In the genomic region with DNA sequence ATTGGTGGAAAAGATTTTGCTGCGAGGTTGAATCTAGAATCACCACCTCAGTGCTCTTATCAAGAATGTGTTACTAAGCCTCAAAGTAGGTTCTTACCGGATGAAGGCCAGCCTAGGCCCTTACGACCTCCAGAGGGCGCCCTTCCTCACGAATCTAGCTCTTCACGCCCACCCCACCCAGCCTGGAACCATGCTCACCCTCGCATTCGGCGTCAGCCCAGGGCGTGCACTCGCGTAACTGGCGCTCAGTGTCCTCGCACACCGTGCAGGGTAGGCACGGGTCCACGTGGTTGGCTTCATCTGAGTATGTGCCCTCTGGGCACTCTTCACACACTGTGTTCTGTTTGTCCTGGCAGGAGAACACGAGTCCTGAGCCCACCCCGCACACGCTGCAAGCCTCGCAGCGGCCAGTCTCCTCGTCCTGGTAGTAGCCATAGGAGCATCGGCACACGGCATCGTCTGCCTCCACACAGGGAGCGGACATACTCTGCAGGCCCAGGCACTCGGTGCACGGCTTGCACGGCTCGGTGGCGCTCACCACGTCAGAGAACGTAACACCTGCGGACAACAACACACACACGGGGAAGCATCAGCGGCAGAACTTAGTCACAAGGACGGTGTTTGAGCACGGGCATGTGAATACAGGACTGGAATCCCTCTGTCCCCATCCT, we compare ENCODE assay signal across 8 mouse cellular contexts. TPM values are rescaled to one million over a fixed set of nuclear protein-coding genes. Genes with fewer than 3 reads are reported as not detected.
DNase-seq lines count a peak whose midpoint lies in the region; ATAC-seq and TF ChIP-seq lines count a peak whose summit lies in the region.

No protein-coding gene starts in this region.

- H3K4me2 ChIP-seq in hindbrain, postnatal 0 days (ENCODE audit: low read depth, low read length): peak overlapping the region; percentile 47
- no peak overlapping the region for H3K4me2 ChIP-seq in lung, postnatal 0 days (replicated peaks; ENCODE audit: low read depth, low read length)

- WGBS in heart, embryonic 10.5 days: 12% methylated on average over 39 of the region's 39 CpGs
- WGBS in hindbrain, postnatal 0 days: 14% methylated on average over 39 of the region's 39 CpGs
- WGBS in lung, postnatal 0 days: 19% methylated on average over 39 of the region's 39 CpGs
- 14% methylated on average over 39 of the region's 39 CpGs for WGBS in small intestine, adult 2 months

- ATAC-seq in hindbrain, postnatal 0 days: peak; percentile 61; the same call in 1 of the 2 replicates
- peak; percentile 39; the same call in 1 of the 2 replicates for ATAC-seq in lung, postnatal 0 days

- no peak overlapping the region for H3K9ac ChIP-seq in hindbrain, postnatal 0 days (replicated peaks; ENCODE audit: low read length)
- H3K9ac ChIP-seq in lung, postnatal 0 days (replicated peaks; ENCODE audit: low read depth): no peak overlapping the region

- H3K27ac ChIP-seq in heart, embryonic 10.5 days: peak overlapping the region; percentile 57; the same call in 1 of the 2 replicates
- H3K27ac ChIP-seq in hindbrain, postnatal 0 days: no peak overlapping the region
- no peak overlapping the region for H3K27ac ChIP-seq in lung, postnatal 0 days (ENCODE audit: low read length)
- H3K27ac ChIP-seq in small intestine, adult 2 months (ENCODE audit: insufficient read depth, low read depth, low read length): no peak overlapping the region

- peaks cover 69% of the 10 kb centered on the region for H3K4me1 ChIP-seq in heart, embryonic 10.5 days
- H3K4me1 ChIP-seq in E14TG2a.4 (replicated peaks; ENCODE audit: low read depth, low read length): peaks cover 83% of the 10 kb centered on the region
- H3K4me1 ChIP-seq in hindbrain, postnatal 0 days (ENCODE audit: insufficient read depth, low read length): no peaks in the 10 kb centered on the region
- H3K4me1 ChIP-seq in lung, postnatal 0 days (ENCODE audit: insufficient read depth, low read depth, low read length): peaks cover 5% of the 10 kb centered on the region; the same call in 1 of the 2 replicates
- H3K4me1 ChIP-seq in small intestine, adult 2 months (ENCODE audit: control insufficient read depth, insufficient read depth, insufficient read length, low read length): no peaks in the 10 kb centered on the region; the same call in none of the 2 replicates

- TF ChIP-seq CTCF in E14TG2a.4 (conservative IDR thresholded peaks at IDR 0.05; ENCODE audit: low read length): peak; percentile 76
- peak; percentile 84 for TF ChIP-seq CTCF in hindbrain, postnatal 0 days (IDR thresholded peaks at IDR 0.05; ENCODE audit: low read depth)
- peak; percentile 77 for TF ChIP-seq CTCF in lung, postnatal 0 days (IDR thresholded peaks at IDR 0.05)
- peak; percentile 61; the same call in 1 of the 2 replicates for TF ChIP-seq CTCF in small intestine, adult 2 months (IDR thresholded peaks at IDR 0.05; ENCODE audit: extremely low read depth, insufficient read length, insufficient replicate concordance, low read depth, low read length)

- 0 out of 2 replicates have a peak, but pooled peaks cover 2% of the 10 kb centered on the region for H3K36me3 ChIP-seq in heart, embryonic 10.5 days
- H3K36me3 ChIP-seq in E14TG2a.4 (ENCODE audit: insufficient read depth, low read length): peaks cover 74% of the 10 kb centered on the region
- no peaks in the 10 kb centered on the region for H3K36me3 ChIP-seq in hindbrain, postnatal 0 days (ENCODE audit: insufficient read depth, low read length)
- no peaks in the 10 kb centered on the region for H3K36me3 ChIP-seq in lung, postnatal 0 days (ENCODE audit: insufficient read depth, low read length)
- H3K36me3 ChIP-seq in small intestine, adult 2 months (ENCODE audit: control insufficient read depth, insufficient read depth, low read length): no peaks in the 10 kb centered on the region

- no peaks in the 10 kb centered on the region for H3K9me3 ChIP-seq in heart, embryonic 10.5 days
- H3K9me3 ChIP-seq in E14TG2a.4 (ENCODE audit: low read length): no peaks in the 10 kb centered on the region
- no peaks in the 10 kb centered on the region for H3K9me3 ChIP-seq in hindbrain, postnatal 0 days (ENCODE audit: low read length)
- no peaks in the 10 kb centered on the region for H3K9me3 ChIP-seq in lung, postnatal 0 days (ENCODE audit: low read length)

- TF ChIP-seq POLR2A in small intestine, adult 2 months (IDR thresholded peaks at IDR 0.05; ENCODE audit: low read depth, low read length): no peak

- no peak for DNase-seq in heart, embryonic 10.5 days (ENCODE audit: low spot score)
- DNase-seq in heart, adult 11 months: no peak
- DNase-seq in embryo, embryonic 10.5 days (ENCODE audit: low spot score): peak; percentile 88
- peak; percentile 88 for DNase-seq in hindbrain, postnatal 0 days (ENCODE audit: low spot score)
- DNase-seq in lung, postnatal 0 days (ENCODE audit: low spot score): peak; percentile 78
- no peak for DNase-seq in ovary, postnatal 14 days (ENCODE audit: low spot score)

- H3K27me3 ChIP-seq in heart, embryonic 10.5 days (ENCODE audit: insufficient read depth, poor library complexity, severe bottlenecking): peaks cover 85% of the 10 kb centered on the region
- H3K27me3 ChIP-seq in E14TG2a.4 (ENCODE audit: insufficient read depth, low read length): peaks cover 49% of the 10 kb centered on the region
- no peaks in the 10 kb centered on the region; the same call in 1 of the 2 replicates for H3K27me3 ChIP-seq in hindbrain, postnatal 0 days (ENCODE audit: insufficient read depth, low read length)
- peaks cover 37% of the 10 kb centered on the region for H3K27me3 ChIP-seq in lung, postnatal 0 days (replicated peaks; ENCODE audit: insufficient read depth, low read length)
- H3K27me3 ChIP-seq in small intestine, adult 2 months (ENCODE audit: control insufficient read depth, insufficient read depth, low read length): peaks cover 24% of the 10 kb centered on the region

- TF ChIP-seq EP300 in lung, postnatal 0 days (IDR thresholded peaks at IDR 0.05): no peak

- peak overlapping the region; percentile 40 for H3K4me3 ChIP-seq in heart, embryonic 10.5 days
- peak overlapping the region; percentile 61 for H3K4me3 ChIP-seq in E14TG2a.4 (replicated peaks; ENCODE audit: low read length)
- peak overlapping the region; percentile 18 for H3K4me3 ChIP-seq in hindbrain, postnatal 0 days (ENCODE audit: low read length)
- no peak overlapping the region for H3K4me3 ChIP-seq in lung, postnatal 0 days (ENCODE audit: low read depth, low read length)
- no peak overlapping the region for H3K4me3 ChIP-seq in small intestine, adult 2 months (ENCODE audit: low read depth, low read length)

RNA-seq across cellular contexts. Expression of a gene that starts 9.6 kb away (rescaled TPM):
- polyA plus RNA-seq in heart, embryonic 10.5 days (2016; fragmentation: Nextera tagmentation; extraction: Ambion mirVana): 4.5 and 9.9 TPM in 2 replicates
- 53.2 and 66.9 TPM in 2 replicates for total RNA-seq in hindbrain, postnatal 0 days (2014; rRNA removed)
- polyA plus RNA-seq in hindbrain, postnatal 0 days (2015; fragmentation: Nextera tagmentation; extraction: Ambion mirVana): 25.4 and 31.0 TPM in 2 replicates
- polyA plus RNA-seq in lung, postnatal 0 days (2015; fragmentation: Nextera tagmentation; extraction: Ambion mirVana): 0.43 and 0.50 TPM in 2 replicates
- polyA plus RNA-seq in small intestine, adult 2 months (2012; rRNA removed): 4.8 and 6.5 TPM in 2 replicates

Comparison
In these comparisons a context has a peak if more than half of its experiments do, and no peak if none do; other contexts are left out.
1. DNase-seq: peak in embryo, embryonic 10.5 days (single experiment), hindbrain, postnatal 0 days (single experiment) and lung, postnatal 0 days (single experiment); none in heart, embryonic 10.5 days (single experiment), heart, adult 11 months (single experiment) and ovary, postnatal 14 days (single experiment).
2. H3K4me3 ChIP-seq: peak in heart, embryonic 10.5 days (single experiment), E14TG2a.4 (single experiment) and hindbrain, postnatal 0 days (single experiment); none in lung, postnatal 0 days (single experiment) and small intestine, adult 2 months (single experiment).
3. Peak in every context shown above with its lines, with median percentiles within 50 percentile points of each other: CTCF ChIP-seq.